Mouse (Mus musculus): ENCODE data around the gene Rasgrp3. TPM values are rescaled to one million over a fixed set of nuclear protein-coding genes. Genes with fewer than 3 reads are reported as not detected.

Rasgrp3 gene
- polyA plus RNA-seq, 1 experiment from 2014 or later: 24.5 TPM

GRCm38 (mm10) chr17:75516591-75516990 lies 80.9 kb downstream of the Rasgrp3 start:
- peak; percentile 21; the same call in 1 of the 2 replicates for ATAC-seq (ENCODE audit: insufficient read depth)
- Histone ChIP-seq H3K4me2 (no peak overlapping the region), H3K4me3 (ENCODE audit: low read depth, low read length) (no peak overlapping the region), H3K4me1 (ENCODE audit: insufficient read depth) (no peaks in the 10 kb centered on the region), H3K27ac (ENCODE audit: low read depth) (no peak overlapping the region), H3K27me3 (ENCODE audit: insufficient read depth, low read length) (no peaks in the 10 kb centered on the region), H3K36me3 (ENCODE audit: insufficient read depth) (no peaks in the 10 kb centered on the region), H3K9ac (no peak overlapping the region), H3K9me3 (ENCODE audit: low read depth, low read length) (no peaks in the 10 kb centered on the region)
- no peak for TF ChIP-seq CTCF (IDR thresholded peaks at IDR 0.05; ENCODE audit: low read depth)
- WGBS: 33% methylated on average over 4 of the region's 4 CpGs
- DNase-seq: no peak

- no peak for ATAC-seq (ENCODE audit: insufficient read depth)
- H3K4me2 ChIP-seq: no peak overlapping the region
- no peak overlapping the region for H3K9ac ChIP-seq
- no peaks in the 10 kb centered on the region for H3K9me3 ChIP-seq (ENCODE audit: low read depth, low read length)
- no peaks in the 10 kb centered on the region for H3K27me3 ChIP-seq (ENCODE audit: insufficient read depth, low read length)
- H3K4me3 ChIP-seq (ENCODE audit: low read depth, low read length): no peak overlapping the region
- no peak for DNase-seq
- no peaks in the 10 kb centered on the region for H3K36me3 ChIP-seq (ENCODE audit: insufficient read depth)
- 55% methylated on average over 8 of the region's 8 CpGs for WGBS
- H3K27ac ChIP-seq (ENCODE audit: low read depth): no peak overlapping the region
- H3K4me1 ChIP-seq (ENCODE audit: insufficient read depth): no peaks in the 10 kb centered on the region
- no peak for TF ChIP-seq CTCF (IDR thresholded peaks at IDR 0.05; ENCODE audit: low read depth)
These were observed 82.6 kb downstream of the Rasgrp3 start for GRCm38 (mm10) chr17:75518181-75518901.

GRCm38 (mm10) chr17:75519239-75519900 lies 83.7 kb downstream of the Rasgrp3 start:
- Histone ChIP-seq H3K27me3 (ENCODE audit: insufficient read depth, low read length) (no peaks in the 10 kb centered on the region), H3K27ac (ENCODE audit: low read depth) (no peak overlapping the region), H3K4me1 (ENCODE audit: insufficient read depth) (no peaks in the 10 kb centered on the region), H3K36me3 (ENCODE audit: insufficient read depth) (no peaks in the 10 kb centered on the region), H3K4me2 (no peak overlapping the region), H3K9ac (no peak overlapping the region), H3K9me3 (ENCODE audit: low read depth, low read length) (no peaks in the 10 kb centered on the region), H3K4me3 (ENCODE audit: low read depth, low read length) (no peak overlapping the region)
- DNase-seq (no peak), ATAC-seq (ENCODE audit: insufficient read depth) (no peak)
- TF ChIP-seq CTCF (IDR thresholded peaks at IDR 0.05; ENCODE audit: low read depth): no peak
- WGBS: 68% methylated on average over 8 of the region's 8 CpGs

GRCm38 (mm10) chr17:75521236-75521842 lies 85.6 kb downstream of the Rasgrp3 start:
- no peak for ATAC-seq (ENCODE audit: insufficient read depth)
- no peak overlapping the region for H3K4me2 ChIP-seq
- no peaks in the 10 kb centered on the region for H3K4me1 ChIP-seq (ENCODE audit: insufficient read depth)
- H3K4me3 ChIP-seq (ENCODE audit: low read depth, low read length): no peak overlapping the region
- no peak overlapping the region for H3K9ac ChIP-seq
- 44% methylated on average over 6 of the region's 6 CpGs for WGBS
- no peaks in the 10 kb centered on the region for H3K36me3 ChIP-seq (ENCODE audit: insufficient read depth)
- no peaks in the 10 kb centered on the region for H3K27me3 ChIP-seq (ENCODE audit: insufficient read depth, low read length)
- H3K27ac ChIP-seq (ENCODE audit: low read depth): no peak overlapping the region
- no peak for DNase-seq
- no peaks in the 10 kb centered on the region for H3K9me3 ChIP-seq (ENCODE audit: low read depth, low read length)
- no peak for TF ChIP-seq CTCF (IDR thresholded peaks at IDR 0.05; ENCODE audit: low read depth)

- 0 out of 2 replicates have a peak, but pooled peaks have one; percentile 35 for ATAC-seq (ENCODE audit: insufficient read depth)
These were observed 86.8 kb downstream of the Rasgrp3 start for GRCm38 (mm10) chr17:75522347-75523065.

GRCm38 (mm10) chr17:75523812-75524211 lies 88.1 kb downstream of the Rasgrp3 start:
- no peak overlapping the region for H3K9ac ChIP-seq
- DNase-seq (no peak), ATAC-seq (ENCODE audit: insufficient read depth) (no peak)
- H3K27me3 ChIP-seq (ENCODE audit: insufficient read depth, low read length): no peaks in the 10 kb centered on the region
- no peaks in the 10 kb centered on the region for H3K4me1 ChIP-seq (ENCODE audit: insufficient read depth)
- H3K4me2 ChIP-seq: no peak overlapping the region
- H3K36me3 ChIP-seq (ENCODE audit: insufficient read depth): no peaks in the 10 kb centered on the region
- no peak for TF ChIP-seq CTCF (IDR thresholded peaks at IDR 0.05; ENCODE audit: low read depth)
- WGBS: 65% methylated on average over 3 of the region's 3 CpGs
- no peak overlapping the region for H3K27ac ChIP-seq (ENCODE audit: low read depth)
- H3K4me3 ChIP-seq (ENCODE audit: low read depth, low read length): no peak overlapping the region
- H3K9me3 ChIP-seq (ENCODE audit: low read depth, low read length): no peaks in the 10 kb centered on the region

More at GRCm38 (mm10) chr17:75522347-75523065, 86.8 kb downstream of the Rasgrp3 start:
- DNase-seq: no peak
- Histone ChIP-seq H3K4me2 (peak overlapping the region; percentile 12; the same call in 1 of the 2 replicates), H3K4me1 (ENCODE audit: insufficient read depth) (no peaks in the 10 kb centered on the region), H3K36me3 (ENCODE audit: insufficient read depth) (no peaks in the 10 kb centered on the region), H3K27me3 (ENCODE audit: insufficient read depth, low read length) (no peaks in the 10 kb centered on the region), H3K4me3 (ENCODE audit: low read depth, low read length) (no peak overlapping the region), H3K9me3 (ENCODE audit: low read depth, low read length) (no peaks in the 10 kb centered on the region), H3K9ac (no peak overlapping the region), H3K27ac (ENCODE audit: low read depth) (no peak overlapping the region)
- TF ChIP-seq CTCF (IDR thresholded peaks at IDR 0.05; ENCODE audit: low read depth): no peak
- WGBS: 26% methylated on average over 9 of the region's 9 CpGs

Data from lung, embryonic 14.5 days (tissue).